Mouse (Mus musculus) testis, adult 2 months (tissue): ENCODE results near the gene Slc22a1. TPM values are rescaled to one million over a fixed set of nuclear protein-coding genes. Genes with fewer than 3 reads are reported as not detected.

ENCODE experiments used
- H3K27ac ChIP-seq: fragments of 200-500 bp; 2 replicates; pipeline ENCODE4 v1.5.1; 2012; ENCODE audit warnings: low read depth, low read length; ENCODE audit not compliant: control insufficient read depth, insufficient read depth
- H3K27me3 ChIP-seq: fragments of 200-500 bp; 2 replicates; pipeline ENCODE4 v1.6.1; 2012; ENCODE audit warnings: mild to moderate bottlenecking, low read length, moderate library complexity; ENCODE audit not compliant: control insufficient read depth, insufficient read depth
- H3K36me3 ChIP-seq: fragments of 200-500 bp; 2 replicates; pipeline ENCODE4 v1.6.1; 2012; ENCODE audit warnings: mild to moderate bottlenecking, low read length; ENCODE audit not compliant: control insufficient read depth, insufficient read depth
- H3K4me1 ChIP-seq: fragments of 200-500 bp; 2 replicates; pipeline ENCODE4 v1.6.1; 2012; ENCODE audit warnings: low read length; ENCODE audit not compliant: control insufficient read depth, insufficient read depth
- H3K4me3 ChIP-seq: fragments of 200-500 bp; 2 replicates; pipeline ENCODE4 v1.5.1; 2012; ENCODE audit warnings: low read depth, mild to moderate bottlenecking, low read length, moderate library complexity, mixed read lengths; ENCODE audit not compliant: control insufficient read depth
- CTCF ChIP-seq: fragments of 200-500 bp; IDR thresholded peaks from 2 replicates; pipeline ENCODE4 v1.5.1; 2012; ENCODE audit warnings: low read depth, mild to moderate bottlenecking, inconsistent platforms, low read length, moderate library complexity; ENCODE audit not compliant: control insufficient read depth, insufficient read depth, insufficient replicate concordance
- POLR2A ChIP-seq: fragments of 200-500 bp; IDR thresholded peaks from 2 replicates; pipeline ENCODE4 v1.6.1; 2012; ENCODE audit warnings: low read depth, mild to moderate bottlenecking, inconsistent platforms, low read length, moderate library complexity; ENCODE audit not compliant: control insufficient read depth
- polyA plus RNA-seq: library from polyadenylated mRNA; depleted of rRNA; stranded (reverse); fragments of >200 nt; gene quantifications from 2 replicates; pipeline ENCODE4 v1.2.3, GENCODE M21; 2012; rRNA removed

Gene Slc22a1
- polyA plus RNA-seq, 1 experiment = not detected

- Histone ChIP-seq H3K36me3 (no peaks in the 10 kb centered on the region), H3K4me3 (no peak overlapping the region), H3K27ac (no peak overlapping the region), H3K27me3 (no peaks in the 10 kb centered on the region), H3K4me1 (no peaks in the 10 kb centered on the region)
- TF ChIP-seq POLR2A (no peak), CTCF (no peak)
Observed at GRCm38 (mm10) chr17:12627983-12628382, 47.6 kb downstream of the Slc22a1 start.

GRCm38 (mm10) chr17:12619641-12620040 lies 56.0 kb downstream of the Slc22a1 start:
- TF ChIP-seq POLR2A (no peak), CTCF (no peak)
- Histone ChIP-seq H3K27me3 (no peaks in the 10 kb centered on the region), H3K4me3 (no peak overlapping the region), H3K36me3 (no peaks in the 10 kb centered on the region), H3K27ac (no peak overlapping the region), H3K4me1 (no peaks in the 10 kb centered on the region)

GRCm38 (mm10) chr17:12615429-12615828 lies 60.2 kb downstream of the Slc22a1 start:
- TF ChIP-seq CTCF = no peak
- TF ChIP-seq POLR2A = no peak
- Histone ChIP-seq H3K27ac (no peak overlapping the region), H3K36me3 (no peaks in the 10 kb centered on the region), H3K4me1 (no peaks in the 10 kb centered on the region), H3K27me3 (no peaks in the 10 kb centered on the region), H3K4me3 (no peak overlapping the region)

GRCm38 (mm10) chr17:12614511-12615385 lies 60.9 kb downstream of the Slc22a1 start:
- Histone ChIP-seq H3K4me1 (no peaks in the 10 kb centered on the region), H3K36me3 (no peaks in the 10 kb centered on the region), H3K4me3 (no peak overlapping the region), H3K27ac (no peak overlapping the region), H3K27me3 (no peaks in the 10 kb centered on the region)
- no peak for TF ChIP-seq CTCF
- no peak for TF ChIP-seq POLR2A

GRCm38 (mm10) chr17:12607202-12607601 lies 68.4 kb downstream of the Slc22a1 start:
- H3K27me3 ChIP-seq = no peaks in the 10 kb centered on the region
- TF ChIP-seq CTCF (no peak), POLR2A (no peak)
- H3K36me3 ChIP-seq = no peaks in the 10 kb centered on the region
- H3K4me3 ChIP-seq = no peak overlapping the region
- no peaks in the 10 kb centered on the region for H3K4me1 ChIP-seq
- H3K27ac ChIP-seq = no peak overlapping the region

- H3K4me1 ChIP-seq = no peaks in the 10 kb centered on the region
- TF ChIP-seq CTCF = no peak
- TF ChIP-seq POLR2A = no peak
- no peaks in the 10 kb centered on the region for H3K27me3 ChIP-seq
Observed at GRCm38 (mm10) chr17:12606634-12607033, 69.0 kb downstream of the Slc22a1 start.

More at GRCm38 (mm10) chr17:12606634-12607033, 69.0 kb downstream of the Slc22a1 start:
- H3K4me3 ChIP-seq = no peak overlapping the region
- H3K27ac ChIP-seq = no peak overlapping the region
- no peaks in the 10 kb centered on the region for H3K36me3 ChIP-seq

Other genes with a start within 250 kb of the Slc22a1 start
- 0.11 and 0.20 TPM in 2 replicates for gene Slc22a3, start 168.1 kb downstream of the Slc22a1 start, polyA plus RNA-seq
- gene Slc22a2, start 91.7 kb downstream of the Slc22a1 start, polyA plus RNA-seq = not detected in 2 replicates
- gene Igf2r, start 93.8 kb upstream of the Slc22a1 start, polyA plus RNA-seq = 3.8 and 4.8 TPM in 2 replicates
- gene Mas1, start 192.3 kb upstream of the Slc22a1 start, polyA plus RNA-seq = 78.9 and 80.3 TPM in 2 replicates
- gene Mrgprh, start 200.2 kb upstream of the Slc22a1 start, polyA plus RNA-seq = 0.10 TPM in 2 replicates
- gene Pnldc1, start 234.4 kb upstream of the Slc22a1 start, polyA plus RNA-seq = 13.9 and 17.1 TPM in 2 replicates
- gene Tcp1, start 239.9 kb upstream of the Slc22a1 start, polyA plus RNA-seq = 676 and 702 TPM in 2 replicates
- 26.3 and 32.3 TPM in 2 replicates for gene Mrpl18, start 240.5 kb upstream of the Slc22a1 start, polyA plus RNA-seq